Mouse (Mus musculus): ENCODE measurements around the gene Fancc.

GRCm38 (mm10) chr13:63262168-63262957 lies 234.7 kb downstream of the Fancc start:
- TF ChIP-seq EP300 (IDR thresholded peaks at IDR 0.05; ENCODE audit: low read depth) (no peak), CTCF (IDR thresholded peaks at IDR 0.05; ENCODE audit: low read depth) (no peak)
